Mouse (Mus musculus): ENCODE data around the gene Pelp1. TPM values are rescaled to one million over a fixed set of nuclear protein-coding genes. Genes with fewer than 3 reads are reported as not detected.
"Not testable (repeated sequence)": the region's sequence is repeated elsewhere in the genome, so short reads cannot be mapped to it uniquely, and the experiment has no call there.

Pelp1 gene
- polyA plus RNA-seq, 1 experiment from 2014 or later = 42.1 TPM

DNA sequence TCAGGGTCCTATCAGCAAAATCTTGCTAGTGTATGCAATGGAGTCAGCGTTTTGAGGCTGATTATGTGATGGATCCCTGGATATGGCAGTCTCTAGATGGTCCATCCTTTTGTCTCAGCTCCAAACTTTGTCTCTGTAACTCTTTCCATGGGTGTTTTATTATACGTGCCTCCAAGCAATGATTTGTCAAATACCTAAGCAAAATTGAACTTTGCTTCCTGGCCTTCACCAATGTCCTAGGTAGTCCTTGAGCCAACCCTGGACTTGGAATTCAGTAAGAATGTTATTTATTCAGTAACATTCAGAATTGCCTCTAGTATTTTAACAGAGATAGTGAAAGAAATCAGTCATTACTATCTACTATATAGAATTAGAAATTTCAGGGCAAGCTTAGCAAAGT lies 41.2 kb downstream of the Pelp1 start:
- H3K4me1 ChIP-seq; H3K4me3 ChIP-seq (replicated peaks); H3K27me3 ChIP-seq; H3K36me3 ChIP-seq; H3K27ac ChIP-seq; ATAC-seq (replicated peaks; ENCODE audit: low FRiP score); H3K9ac ChIP-seq; H3K4me2 ChIP-seq; H3K9me3 ChIP-seq (replicated peaks): not testable (repeated sequence)
- WGBS = 79% methylated on average over 2 of the region's 2 CpGs

DNA sequence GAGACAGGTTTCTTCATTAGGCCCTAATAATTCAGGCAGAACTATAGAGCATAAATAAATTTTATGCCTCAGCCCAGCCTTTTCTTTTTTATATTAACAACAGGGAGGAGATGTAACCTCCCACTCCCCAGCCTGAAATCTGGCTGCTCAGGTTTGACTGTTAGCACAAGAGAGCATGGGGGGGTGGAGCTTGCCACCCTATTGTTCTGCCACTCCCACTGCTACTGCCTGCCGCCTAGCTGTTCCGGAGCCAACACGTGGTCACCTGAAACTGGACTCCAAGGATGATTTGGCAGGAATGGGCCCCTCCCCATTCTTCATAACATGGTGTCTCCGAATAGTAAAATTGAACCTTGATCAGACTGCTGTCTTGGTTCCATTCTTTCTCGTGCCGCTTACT lies 42.1 kb downstream of the Pelp1 start:
- H3K9ac ChIP-seq; H3K4me1 ChIP-seq; H3K4me2 ChIP-seq; H3K9me3 ChIP-seq (replicated peaks); H3K27me3 ChIP-seq; H3K27ac ChIP-seq; H3K4me3 ChIP-seq (replicated peaks); ATAC-seq (replicated peaks; ENCODE audit: low FRiP score); H3K36me3 ChIP-seq: not testable (repeated sequence)
- 79% methylated on average over 6 of the region's 6 CpGs for WGBS

DNA sequence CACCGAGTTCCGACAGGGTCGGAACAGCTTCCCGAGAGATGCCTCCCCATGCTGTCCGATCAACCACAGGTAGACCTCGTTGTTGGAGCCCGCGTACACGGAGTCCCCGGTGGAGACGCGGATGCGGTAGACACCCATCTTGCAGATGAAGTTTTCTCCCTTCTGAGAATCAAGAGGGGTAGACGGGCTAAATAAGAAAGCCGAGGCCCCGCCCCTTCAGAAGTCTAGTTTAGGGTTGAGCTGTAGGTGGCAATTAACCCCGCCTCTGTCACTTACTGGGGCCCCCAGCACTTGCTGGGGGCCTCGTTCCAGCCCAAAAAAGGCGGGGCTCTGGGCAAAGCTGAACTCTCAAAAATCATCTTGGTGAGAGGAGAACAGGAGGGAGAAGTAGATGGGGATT lies 58.0 kb downstream of the Pelp1 start, which contains the start of gene Alox15:
Alox15 (minus strand) TSS at position 164 of the 400 bp plus-strand sequence.
- peak within 1 kb of the TSS; percentile 72 for H3K4me2 ChIP-seq
- peaks cover 66% of the 10 kb centered on the region for H3K27me3 ChIP-seq
- no peak within 1 kb of the TSS for H3K27ac ChIP-seq
- under 1% methylated on average over 19 of the region's 19 CpGs for WGBS
- 0 out of 2 replicates have a peak within 1 kb of the TSS, but pooled peaks have one; percentile 11 for H3K9ac ChIP-seq
- peak within 1 kb of the TSS; percentile 40 for H3K4me3 ChIP-seq (replicated peaks)
- ATAC-seq (replicated peaks; ENCODE audit: low FRiP score) = no peak
- no peaks in the 10 kb centered on the region for H3K36me3 ChIP-seq
- no peaks in the 10 kb centered on the region for H3K9me3 ChIP-seq (replicated peaks)
- H3K4me1 ChIP-seq = peaks cover 12% of the 10 kb centered on the region

DNA sequence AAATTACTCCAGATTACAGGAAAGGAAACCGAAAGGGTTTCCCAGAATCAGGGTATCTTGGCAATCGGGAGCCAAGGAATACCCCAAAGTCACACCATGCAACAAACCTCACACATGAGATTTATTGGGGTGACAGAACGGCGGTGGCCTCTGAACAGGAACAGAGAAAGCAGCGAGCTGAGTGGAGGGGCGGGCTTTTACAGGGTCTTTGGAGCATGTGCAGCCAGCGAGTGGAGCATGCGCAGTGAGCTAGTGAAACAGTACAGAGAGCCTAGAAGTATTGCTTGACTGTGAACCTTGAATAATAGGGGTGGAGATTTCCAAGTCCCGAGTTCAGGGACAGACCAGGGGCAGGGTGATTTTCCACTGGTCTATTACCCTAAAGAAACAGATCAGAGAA lies 61.2 kb downstream of the Pelp1 start:
- Histone ChIP-seq H3K36me3 (no peaks in the 10 kb centered on the region), H3K27me3 (peaks cover 65% of the 10 kb centered on the region), H3K4me1 (peaks cover 12% of the 10 kb centered on the region), H3K4me3 (replicated peaks) (no peak overlapping the region), H3K9me3 (replicated peaks) (no peaks in the 10 kb centered on the region), H3K27ac (no peak overlapping the region), H3K9ac (no peak overlapping the region), H3K4me2 (no peak overlapping the region)
- no peak for ATAC-seq (replicated peaks; ENCODE audit: low FRiP score)
- 77% methylated on average over 9 of the region's 9 CpGs for WGBS

DNA sequence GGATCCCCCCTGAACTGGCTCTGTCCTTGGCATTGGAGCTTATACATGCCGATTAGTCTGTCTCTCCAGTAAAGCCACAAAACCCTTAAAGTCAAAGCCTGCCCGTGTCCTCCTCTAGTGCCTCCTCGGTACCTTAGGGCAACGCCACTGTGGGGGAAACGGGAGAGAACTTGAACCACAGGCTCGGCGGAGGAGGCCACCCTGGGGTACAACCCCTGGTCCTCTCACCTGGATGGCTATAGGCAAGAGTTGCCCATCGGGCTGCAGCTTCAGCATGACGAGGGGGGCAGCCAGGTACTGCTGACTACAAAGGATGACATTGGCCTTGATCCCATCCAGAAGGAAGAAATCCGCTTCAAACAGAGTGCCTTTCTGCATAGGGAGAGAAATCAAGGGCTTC lies 62.0 kb downstream of the Pelp1 start:
- H3K4me1 ChIP-seq = peaks cover 12% of the 10 kb centered on the region
- H3K4me2 ChIP-seq = no peak overlapping the region
- H3K36me3 ChIP-seq = no peaks in the 10 kb centered on the region
- H3K9me3 ChIP-seq (replicated peaks) = no peaks in the 10 kb centered on the region
- WGBS = 85% methylated on average over 10 of the region's 10 CpGs
- peaks cover 57% of the 10 kb centered on the region for H3K27me3 ChIP-seq
- H3K4me3 ChIP-seq (replicated peaks) = no peak overlapping the region
- H3K9ac ChIP-seq = no peak overlapping the region
- H3K27ac ChIP-seq = no peak overlapping the region
- no peak for ATAC-seq (replicated peaks; ENCODE audit: low FRiP score)

DNA sequence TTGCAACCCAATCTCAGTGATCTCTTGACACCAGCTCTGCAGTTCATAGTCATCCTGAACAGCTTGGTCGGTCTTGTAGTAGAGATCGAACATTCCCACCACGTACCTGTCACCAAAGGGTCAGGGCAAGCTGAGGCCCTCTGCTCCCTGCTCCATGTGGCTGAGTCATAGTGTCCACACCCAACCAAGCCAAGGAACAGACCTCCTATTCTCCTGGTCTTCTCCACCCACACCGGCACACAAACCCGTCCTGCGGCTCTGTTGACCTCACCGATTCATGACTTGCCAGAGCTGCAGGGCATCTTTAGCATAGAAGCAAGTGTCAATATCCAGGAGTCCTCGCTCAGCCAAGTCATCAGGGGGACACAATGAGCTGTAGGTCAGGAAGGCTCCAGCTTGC lies 64.3 kb downstream of the Pelp1 start:
- no peaks in the 10 kb centered on the region for H3K4me1 ChIP-seq
- 89% methylated on average over 8 of the region's 8 CpGs for WGBS
- no peak for ATAC-seq (replicated peaks; ENCODE audit: low FRiP score)
- peaks cover 34% of the 10 kb centered on the region for H3K27me3 ChIP-seq
- no peak overlapping the region for H3K9ac ChIP-seq
- H3K36me3 ChIP-seq = no peaks in the 10 kb centered on the region
- H3K4me3 ChIP-seq (replicated peaks) = no peak overlapping the region
- no peaks in the 10 kb centered on the region for H3K9me3 ChIP-seq (replicated peaks)
- H3K27ac ChIP-seq = no peak overlapping the region
- H3K4me2 ChIP-seq = no peak overlapping the region

DNA sequence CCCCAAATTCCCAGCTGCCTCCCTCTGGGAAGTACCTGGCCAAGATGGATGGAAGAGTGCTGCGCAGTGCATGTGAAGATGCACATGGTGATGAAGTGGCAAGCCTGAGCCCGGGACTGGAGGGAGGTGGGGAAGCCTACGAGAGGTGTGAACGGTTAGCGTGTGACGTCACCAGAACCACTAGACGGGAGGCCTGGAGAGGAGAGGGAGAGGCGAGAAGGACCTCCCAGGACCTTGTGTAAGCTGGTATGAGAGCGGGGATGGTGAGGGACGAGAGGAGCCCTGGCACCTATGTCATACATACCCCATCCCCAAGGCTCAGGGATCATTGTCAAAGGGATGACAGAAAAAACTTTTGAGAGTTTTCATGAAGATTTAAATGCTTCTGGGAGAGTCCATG lies 64.8 kb downstream of the Pelp1 start:
- Histone ChIP-seq H3K36me3 (no peaks in the 10 kb centered on the region), H3K4me3 (replicated peaks) (no peak overlapping the region), H3K9me3 (replicated peaks) (no peaks in the 10 kb centered on the region), H3K4me2 (no peak overlapping the region), H3K27me3 (peaks cover 30% of the 10 kb centered on the region), H3K27ac (no peak overlapping the region), H3K9ac (no peak overlapping the region), H3K4me1 (no peaks in the 10 kb centered on the region)
- WGBS = 72% methylated on average over 10 of the region's 10 CpGs
- no peak for ATAC-seq (replicated peaks; ENCODE audit: low FRiP score)

Small RNAs within 50 kb of the gene (microRNA-seq; reads per million reads assigned to microRNA genes)
- gene Mir7115 = not detected

Other genes starting within 250 kb of the Pelp1 start
- gene Slc16a11, start 197.3 kb downstream of the Pelp1 start, polyA plus RNA-seq (2015; fragmentation: Nextera tagmentation; extraction: Ambion mirVana) = 4.3 and 5.8 TPM in 2 replicates
- gene Slc16a13, start 189.0 kb downstream of the Pelp1 start, polyA plus RNA-seq (2015; fragmentation: Nextera tagmentation; extraction: Ambion mirVana) = 13.3 TPM in 2 replicates
- 26.9 and 28.4 TPM in 2 replicates for gene Bcl6b, start 180.2 kb downstream of the Pelp1 start, polyA plus RNA-seq (2015; fragmentation: Nextera tagmentation; extraction: Ambion mirVana)
- gene 0610010K14Rik, start 172.1 kb downstream of the Pelp1 start, polyA plus RNA-seq (2015; fragmentation: Nextera tagmentation; extraction: Ambion mirVana) = 178 and 179 TPM in 2 replicates
- gene Gm21988, start 170.2 kb downstream of the Pelp1 start, polyA plus RNA-seq (2015; fragmentation: Nextera tagmentation; extraction: Ambion mirVana) = 10.4 and 13.0 TPM in 2 replicates
- 203 and 212 TPM in 2 replicates for gene Rnasek, start 170.2 kb downstream of the Pelp1 start, polyA plus RNA-seq (2015; fragmentation: Nextera tagmentation; extraction: Ambion mirVana)
- gene Alox12, start 154.7 kb downstream of the Pelp1 start, polyA plus RNA-seq (2015; fragmentation: Nextera tagmentation; extraction: Ambion mirVana) = 5.5 and 6.2 TPM in 2 replicates
- gene Alox12e, start 87.4 kb downstream of the Pelp1 start, polyA plus RNA-seq (2015; fragmentation: Nextera tagmentation; extraction: Ambion mirVana) = not detected in 2 replicates
- 1.1 and 2.0 TPM in 2 replicates for gene Alox15, start 58.0 kb downstream of the Pelp1 start, polyA plus RNA-seq (2015; fragmentation: Nextera tagmentation; extraction: Ambion mirVana)
- 15.4 and 15.5 TPM in 2 replicates for gene Arrb2, start 22.6 kb upstream of the Pelp1 start, polyA plus RNA-seq (2015; fragmentation: Nextera tagmentation; extraction: Ambion mirVana)
- 38.8 and 42.0 TPM in 2 replicates for gene Med11, start 41.9 kb upstream of the Pelp1 start, polyA plus RNA-seq (2015; fragmentation: Nextera tagmentation; extraction: Ambion mirVana)
- 0.63 and 0.66 TPM in 2 replicates for gene Zmynd15, start 49.4 kb upstream of the Pelp1 start, polyA plus RNA-seq (2015; fragmentation: Nextera tagmentation; extraction: Ambion mirVana)
- gene Cxcl16, start 50.0 kb upstream of the Pelp1 start, polyA plus RNA-seq (2015; fragmentation: Nextera tagmentation; extraction: Ambion mirVana) = 6.0 and 6.9 TPM in 2 replicates
- gene Tm4sf5, start 95.2 kb upstream of the Pelp1 start, polyA plus RNA-seq (2015; fragmentation: Nextera tagmentation; extraction: Ambion mirVana) = 0.82 and 0.88 TPM in 2 replicates
- gene Vmo1, start 104.6 kb upstream of the Pelp1 start, polyA plus RNA-seq (2015; fragmentation: Nextera tagmentation; extraction: Ambion mirVana) = 0.35 and 0.40 TPM in 2 replicates
- gene Gltpd2, start 109.2 kb upstream of the Pelp1 start, polyA plus RNA-seq (2015; fragmentation: Nextera tagmentation; extraction: Ambion mirVana) = 0.91 and 1.1 TPM in 2 replicates
- gene Psmb6, start 115.3 kb upstream of the Pelp1 start, polyA plus RNA-seq (2015; fragmentation: Nextera tagmentation; extraction: Ambion mirVana) = 755 and 782 TPM in 2 replicates
- gene Gm40193, start 122.9 kb upstream of the Pelp1 start, polyA plus RNA-seq (2015; fragmentation: Nextera tagmentation; extraction: Ambion mirVana) = not detected in 2 replicates
- 6.5 and 8.2 TPM in 2 replicates for gene Pld2, start 130.0 kb upstream of the Pelp1 start, polyA plus RNA-seq (2015; fragmentation: Nextera tagmentation; extraction: Ambion mirVana)
- 14.8 and 15.8 TPM in 2 replicates for gene Mink1, start 152.8 kb upstream of the Pelp1 start, polyA plus RNA-seq (2015; fragmentation: Nextera tagmentation; extraction: Ambion mirVana)
- gene 4930544D05Rik, start 205.8 kb upstream of the Pelp1 start, polyA plus RNA-seq (2015; fragmentation: Nextera tagmentation; extraction: Ambion mirVana) = not detected in 2 replicates
- gene Chrne, start 209.2 kb upstream of the Pelp1 start, polyA plus RNA-seq (2015; fragmentation: Nextera tagmentation; extraction: Ambion mirVana) = 0.27 TPM in 1 of 2 replicates, not detected in the other
- gene Gp1ba, start 229.1 kb upstream of the Pelp1 start, polyA plus RNA-seq (2015; fragmentation: Nextera tagmentation; extraction: Ambion mirVana) = 0.19 and 0.30 TPM in 2 replicates
- gene Rnf167, start 237.2 kb upstream of the Pelp1 start, polyA plus RNA-seq (2015; fragmentation: Nextera tagmentation; extraction: Ambion mirVana) = 115 and 122 TPM in 2 replicates
- 178 and 186 TPM in 2 replicates for gene Slc25a11, start 237.4 kb upstream of the Pelp1 start, polyA plus RNA-seq (2015; fragmentation: Nextera tagmentation; extraction: Ambion mirVana)
- 1,914 and 2,031 TPM in 2 replicates for gene Pfn1, start 244.6 kb upstream of the Pelp1 start, polyA plus RNA-seq (2015; fragmentation: Nextera tagmentation; extraction: Ambion mirVana)
- gene Eno3, start 247.2 kb upstream of the Pelp1 start, polyA plus RNA-seq (2015; fragmentation: Nextera tagmentation; extraction: Ambion mirVana) = 30.3 and 38.5 TPM in 2 replicates